Mouse (Mus musculus) small intestine, adult 10 weeks (tissue): ENCODE results near the gene Defb39. TPM values are rescaled to one million over a fixed set of nuclear protein-coding genes. Genes with fewer than 3 reads are reported as not detected.

Source experiments
- polyA plus RNA-seq: library from polyadenylated mRNA; stranded (reverse); fragments of 350-450 nt; fragmentation: Illumina TruSeq; extraction: RNeasy Lipid Tissue Mini Kit (QIAGEN cat#74804); gene quantifications from one replicate; pipeline ENCODE4 v1.2.3, GENCODE M21; 2014; ENCODE audit warnings: low replicate concordance

Gene Defb39
- polyA plus RNA-seq = not detected

GRCm38 (mm10) chr8:19064710-19065109 is at the start of gene Defb39:
Gene Defb39, minus strand, starts transcription at chr8:19064810.

GRCm38 (mm10) chr8:19026466-19026865 is 38.1 kb downstream of the Defb39 start, which contains the start of gene Defb38:
Gene Defb38, minus strand, starts transcription at chr8:19026566.

Other genes starting within 250 kb of the Defb39 start
- gene Defb40, start 86.6 kb downstream of the Defb39 start, polyA plus RNA-seq = not detected
- not detected for gene Defb37, start 73.8 kb downstream of the Defb39 start, polyA plus RNA-seq
- not detected for gene Defb38, start 38.2 kb downstream of the Defb39 start, polyA plus RNA-seq
- gene Defb12, start 50.0 kb upstream of the Defb39 start, polyA plus RNA-seq = not detected
- not detected for gene Defb34, start 58.9 kb upstream of the Defb39 start, polyA plus RNA-seq
- gene Gm45826, start 76.0 kb upstream of the Defb39 start, polyA plus RNA-seq = not detected
- not detected for gene Defb14, start 129.5 kb upstream of the Defb39 start, polyA plus RNA-seq
- not detected for gene Defb4, start 133.9 kb upstream of the Defb39 start, polyA plus RNA-seq
- gene Defb6, start 160.7 kb upstream of the Defb39 start, polyA plus RNA-seq = not detected
- not detected for gene Defb46, start 175.1 kb upstream of the Defb39 start, polyA plus RNA-seq
- not detected for gene Defb5, start 182.8 kb upstream of the Defb39 start, polyA plus RNA-seq
- gene Defb3, start 228.6 kb upstream of the Defb39 start, polyA plus RNA-seq = not detected